Mouse (Mus musculus): ENCODE data around the gene Smyd5.
"Not testable (repeated sequence)": the region's sequence is repeated elsewhere in the genome, so short reads cannot be mapped to it uniquely, and the experiment has no call there.

DNA sequence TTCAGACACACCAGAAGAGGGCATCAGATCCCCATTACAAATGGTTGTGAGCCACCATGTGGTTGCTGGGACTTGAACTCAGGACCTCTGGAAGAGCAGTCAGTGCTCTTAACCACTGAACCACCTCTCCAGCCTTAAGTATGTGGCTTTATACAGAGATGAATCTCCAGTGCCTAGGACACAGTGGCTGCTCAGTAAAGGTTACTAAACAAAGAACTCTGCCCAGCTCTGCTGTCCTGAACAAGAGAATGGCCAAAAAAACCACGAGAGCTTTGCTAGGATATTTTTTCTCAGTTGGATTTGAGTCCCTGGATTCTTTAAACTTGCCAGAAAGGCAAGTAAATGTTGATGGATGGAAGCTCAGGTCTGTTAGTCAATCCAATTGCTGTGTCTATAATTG lies 18.4 kb downstream of the Smyd5 start:
- TF ChIP-seq GATA1, TAL1 (IDR thresholded peaks at IDR 0.05; ENCODE audit: low read length): not testable (repeated sequence)
